12 mouse cellular contexts compared by ENCODE assay signal in the genomic region with DNA sequence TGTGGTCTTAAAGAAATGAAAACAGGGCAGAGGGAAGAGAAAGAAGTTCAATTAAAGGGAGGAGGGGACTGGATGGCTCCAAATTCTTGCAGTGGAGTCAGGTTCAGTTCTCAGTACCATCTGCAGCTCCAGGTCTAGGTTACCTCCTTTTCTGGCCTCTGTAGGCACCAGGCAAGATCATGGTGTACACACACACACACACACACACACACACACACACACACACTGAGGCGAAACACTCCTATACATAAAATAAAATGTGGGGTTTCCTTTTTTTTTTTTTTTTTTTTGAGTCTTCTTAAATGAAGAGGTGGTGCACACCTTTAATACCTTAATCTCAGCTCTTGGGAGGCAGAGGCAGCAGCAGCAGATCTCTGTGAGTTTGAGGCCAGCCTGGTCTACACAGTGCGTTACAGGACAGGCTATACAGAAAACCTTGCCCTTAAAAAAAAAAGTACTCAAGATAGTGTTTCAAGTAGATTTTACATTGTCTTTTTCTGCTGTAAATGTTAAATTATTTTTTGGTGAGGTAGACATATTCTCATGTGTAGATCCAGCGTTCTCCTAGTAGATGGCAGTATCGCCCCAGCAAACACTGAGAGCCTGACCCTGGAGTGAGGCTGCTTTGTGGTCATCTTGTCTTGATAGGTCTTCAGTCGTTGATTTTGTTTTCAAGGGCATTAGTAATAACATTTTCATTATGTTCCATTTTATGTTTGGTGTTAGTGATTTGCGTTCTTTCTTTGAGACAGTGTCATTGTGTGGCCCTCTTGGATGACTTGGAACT. TPM values are rescaled to one million over a fixed set of nuclear protein-coding genes. Genes with fewer than 3 reads are reported as not detected.
A peak's percentile ranks its signal among the peaks of the same experiment; 100 is the strongest.
DNase-seq lines count a peak whose midpoint lies in the region; ATAC-seq and TF ChIP-seq lines count a peak whose summit lies in the region.
"Had no signal": no experiment of that assay in that cellular context is flagged by ENCODE, and none has a peak within 500 bp of the region (broad histone marks: within the 10 kb centered on the region; RNA-seq: fewer than 3 reads in every experiment).

No protein-coding gene starts in this region.

- no peak for TF ChIP-seq POLR2A in liver, adult 2 months (IDR thresholded peaks at IDR 0.05; ENCODE audit: extremely low read depth, insufficient read depth, low read length)

- H3K27me3 ChIP-seq in liver, adult 2 months (ENCODE audit: control insufficient read depth, insufficient read depth, low read length) = no peaks in the 10 kb centered on the region
- H3K27me3 ChIP-seq in liver, embryonic 12.5 days (replicated peaks) = no peaks in the 10 kb centered on the region
- H3K27me3 ChIP-seq: liver, embryonic 15.5 days; neural tube, embryonic 13.5 days had no signal

- intact Hi-C loops in gastrocnemius, adult 2 months (cut with DNase I) = loop anchor here (5.0 kb wide), 1 partner anchor 116 kb away; no protein-coding TSS in a partner anchor
- intact Hi-C loops in gastrocnemius, postnatal 36 days (cut with DNase I) = loop anchor here (5.0 to 10.0 kb wide), 2 partner anchors 121 to 228 kb away; no protein-coding TSS in a partner anchor
- intact Hi-C loops in left cerebral cortex, postnatal 36 days (cut with DNase I) = loop anchor here (5.0 kb wide), 1 partner anchor 116 kb away; no protein-coding TSS in a partner anchor

- H3K9me3 ChIP-seq in liver, embryonic 12.5 days (replicated peaks) = no peaks in the 10 kb centered on the region
- H3K9me3 ChIP-seq: liver, embryonic 15.5 days; neural tube, embryonic 13.5 days had no signal

- H3K36me3 ChIP-seq in liver, adult 2 months (ENCODE audit: control insufficient read depth, insufficient read depth, low read length) = peaks cover 14% of the 10 kb centered on the region
- H3K36me3 ChIP-seq in liver, embryonic 12.5 days = peaks cover 80% of the 10 kb centered on the region

- ATAC-seq in liver, embryonic 12.5 days = no peak
- peak; percentile 35; the same call in 1 of the 2 replicates for ATAC-seq in granulocyte monocyte progenitor cell, adult 5-6 weeks (replicated peaks; ENCODE audit: poor library complexity, severe bottlenecking)

- no peak for DNase-seq in gastrocnemius, adult 2 months
- no peak for DNase-seq in gastrocnemius, postnatal 25 days
- DNase-seq in liver, adult 2 months (ENCODE audit: extremely low read depth, low read depth, low spot score) = no peak
- peak; percentile 63 for DNase-seq in B cell, adult 2 months
- no peak for DNase-seq in gastrocnemius, postnatal 36 days
- DNase-seq in left cerebral cortex, postnatal 36 days (ENCODE audit: low spot score in 2 of 2) = no peak
- DNase-seq: gastrocnemius, postnatal 10 days; kidney, adult 8-10 months had no signal

- H3K27ac ChIP-seq in gastrocnemius, adult 2 months = no peak overlapping the region
- no peak overlapping the region for H3K27ac ChIP-seq in liver, adult 2 months (replicated peaks; ENCODE audit: insufficient read depth, low read depth, low read length)
- no peak overlapping the region for H3K27ac ChIP-seq in liver, embryonic 12.5 days
- H3K27ac ChIP-seq: liver, embryonic 15.5 days; neural tube, embryonic 13.5 days had no signal

- no peak overlapping the region for H3K9ac ChIP-seq in liver, adult 2 months (ENCODE audit: low read depth, low read length)
- H3K9ac ChIP-seq in liver, embryonic 12.5 days = no peak overlapping the region
- H3K9ac ChIP-seq: liver, embryonic 15.5 days; neural tube, embryonic 13.5 days had no signal

- 86% methylated on average over 6 of the region's 6 CpGs for WGBS in liver, adult 2 months
- 83% methylated on average over 6 of the region's 6 CpGs for WGBS in liver, embryonic 12.5 days (ENCODE audit: insufficient replicate concordance)

- peak; percentile 41 for TF ChIP-seq CTCF in gastrocnemius, adult 2 months (IDR thresholded peaks at IDR 0.05)
- TF ChIP-seq CTCF in liver, adult 2 months (IDR thresholded peaks at IDR 0.05; ENCODE audit: low read depth, low read length) = peak; percentile 48

- no peak overlapping the region for H3K4me2 ChIP-seq in liver, embryonic 12.5 days
- H3K4me2 ChIP-seq: liver, embryonic 15.5 days; neural tube, embryonic 13.5 days had no signal

- H3K4me1 ChIP-seq in liver, adult 2 months (ENCODE audit: control insufficient read depth, insufficient read depth, low read length) = peaks cover 8% of the 10 kb centered on the region
- no peaks in the 10 kb centered on the region for H3K4me1 ChIP-seq in liver, embryonic 12.5 days
- H3K4me1 ChIP-seq: neural tube, embryonic 13.5 days had no signal

- H3K4me3 ChIP-seq in gastrocnemius, adult 2 months = no peak overlapping the region
- H3K4me3 ChIP-seq in liver, adult 2 months (ENCODE audit: insufficient read depth, low read depth, low read length) = no peak overlapping the region
- no peak overlapping the region for H3K4me3 ChIP-seq in liver, embryonic 12.5 days
- H3K4me3 ChIP-seq: liver, embryonic 15.5 days; neural tube, embryonic 13.5 days had no signal

- H3K79me2 ChIP-seq in liver, adult 2 months (ENCODE audit: control insufficient read depth, insufficient read depth, low read length) = no peaks in the 10 kb centered on the region

RNA-seq across cellular contexts. Expression of a gene that starts 25.6 kb away (rescaled TPM):
- not detected for total RNA-seq in gastrocnemius, adult 2 months (2021)
- 1 to 10 TPM in 1 of 2 experiments, not detected in 1; 1.3 TPM for total RNA-seq in gastrocnemius, postnatal 25 days (2021)
- total RNA-seq in liver, adult 2 months (2014; rRNA removed) = 21.5 and 29.7 TPM in 2 replicates
- polyA plus RNA-seq in liver, adult 2 months (2012; rRNA removed) = 11.3 and 18.2 TPM in 2 replicates
- polyA plus RNA-seq in liver, embryonic 12.5 days (2016; fragmentation: Nextera tagmentation; extraction: Ambion mirVana) = 32.2 and 35.8 TPM in 2 replicates
- total RNA-seq in granulocyte monocyte progenitor cell, adult 5-6 weeks (2014; fragmentation: Nextera tagmentation) = 5,016 and 5,973 TPM in 2 replicates
- 4,049 and 4,633 TPM in 2 replicates for total RNA-seq in granulocyte monocyte progenitor cell, adult 5-6 weeks (2017)
- not detected for total RNA-seq in gastrocnemius, postnatal 36 days (2021)
- not detected for total RNA-seq in left cerebral cortex, postnatal 36 days (2021)

RNA-seq across cellular contexts. Expression of a gene that starts 28.4 kb away (rescaled TPM):
- 100 to 1,000 TPM; 111 to 121 TPM for total RNA-seq in gastrocnemius, adult 2 months (2021)
- 10 to 100 TPM; 91.6 to 94.1 TPM for total RNA-seq in gastrocnemius, postnatal 25 days (2021)
- 47.1 and 53.2 TPM in 2 replicates for total RNA-seq in liver, adult 2 months (2014; rRNA removed)
- 12.0 and 13.1 TPM in 2 replicates for polyA plus RNA-seq in liver, adult 2 months (2012; rRNA removed)
- polyA plus RNA-seq in liver, embryonic 12.5 days (2016; fragmentation: Nextera tagmentation; extraction: Ambion mirVana) = 108 and 114 TPM in 2 replicates
- total RNA-seq in granulocyte monocyte progenitor cell, adult 5-6 weeks (2014; fragmentation: Nextera tagmentation) = 72.0 and 81.7 TPM in 2 replicates
- total RNA-seq in granulocyte monocyte progenitor cell, adult 5-6 weeks (2017) = 147 and 155 TPM in 2 replicates
- 100 to 1,000 TPM in 1 of 2 experiments, 10 to 100 TPM in 1; 87.1 to 102 TPM for total RNA-seq in gastrocnemius, postnatal 36 days (2021)
- total RNA-seq in left cerebral cortex, postnatal 36 days (2021) = 10 to 100 TPM; 79.4 to 83.8 TPM

RNA-seq across cellular contexts. Expression of a gene that starts 46.0 kb away (rescaled TPM):
- total RNA-seq in gastrocnemius, adult 2 months (2021) = 1 to 10 TPM; 3.2 to 4.9 TPM
- total RNA-seq in gastrocnemius, postnatal 25 days (2021) = 1 to 10 TPM; 4.7 to 6.4 TPM
- total RNA-seq in liver, adult 2 months (2014; rRNA removed) = 5.7 and 6.7 TPM in 2 replicates
- polyA plus RNA-seq in liver, adult 2 months (2012; rRNA removed) = 2.7 and 3.5 TPM in 2 replicates
- 15.0 and 16.5 TPM in 2 replicates for polyA plus RNA-seq in liver, embryonic 12.5 days (2016; fragmentation: Nextera tagmentation; extraction: Ambion mirVana)
- 26.2 and 27.7 TPM in 2 replicates for total RNA-seq in granulocyte monocyte progenitor cell, adult 5-6 weeks (2014; fragmentation: Nextera tagmentation)
- 26.6 and 31.6 TPM in 2 replicates for total RNA-seq in granulocyte monocyte progenitor cell, adult 5-6 weeks (2017)
- total RNA-seq in gastrocnemius, postnatal 36 days (2021) = 1 to 10 TPM; 4.4 to 4.7 TPM
- 10 to 100 TPM; 21.8 to 22.0 TPM for total RNA-seq in left cerebral cortex, postnatal 36 days (2021)

Comparison
In these comparisons a context has a peak if more than half of its experiments do, and no peak if none do; other contexts are left out.
1. DNase-seq: peak in B cell, adult 2 months (2 of 2); none in gastrocnemius, adult 2 months (single experiment), gastrocnemius, postnatal 25 days (single experiment), liver, adult 2 months (single experiment), gastrocnemius, postnatal 36 days (0 of 2) and left cerebral cortex, postnatal 36 days (0 of 2).
2. RNA of a gene that starts 25.6 kb away (total RNA-seq): 4,049 to 5,973 TPM in granulocyte monocyte progenitor cell, adult 5-6 weeks; 21.5 to 29.7 TPM in liver, adult 2 months, 1.3 TPM in gastrocnemius, postnatal 25 days, not detected in gastrocnemius, postnatal 36 days, not detected in gastrocnemius, adult 2 months and not detected in left cerebral cortex, postnatal 36 days; every median in the first group is over 100 times any median in the second.